Mouse (Mus musculus) C2C12 (cell line): ENCODE measurements at regions not wholly inside any gene's neighbourhood (a gene's known extent, or its start where the extent isn't known, plus 50 kb on each side); places are given as distances from the start of the nearest gene placed in this dataset.

Experiments used
- CTCF ChIP-seq: IDR thresholded peaks from one replicate; pipeline ENCODE4 v1.5.1; 2011; ENCODE audit not compliant: control insufficient read depth, insufficient read depth, insufficient read length
- USF1 ChIP-seq: IDR thresholded peaks from one replicate; pipeline ENCODE4 v1.6.1; 2011; ENCODE audit warnings: low read depth, mild to moderate bottlenecking, control low read depth, moderate library complexity

- no peak for TF ChIP-seq USF1
- no peak for TF ChIP-seq CTCF
These were observed 243.6 kb upstream of the Mad2l1 start for GRCm38 (mm10) chr6:66291576-66291975.
